ENCODE assay signal across 8 mouse cellular contexts in the genomic region with DNA sequence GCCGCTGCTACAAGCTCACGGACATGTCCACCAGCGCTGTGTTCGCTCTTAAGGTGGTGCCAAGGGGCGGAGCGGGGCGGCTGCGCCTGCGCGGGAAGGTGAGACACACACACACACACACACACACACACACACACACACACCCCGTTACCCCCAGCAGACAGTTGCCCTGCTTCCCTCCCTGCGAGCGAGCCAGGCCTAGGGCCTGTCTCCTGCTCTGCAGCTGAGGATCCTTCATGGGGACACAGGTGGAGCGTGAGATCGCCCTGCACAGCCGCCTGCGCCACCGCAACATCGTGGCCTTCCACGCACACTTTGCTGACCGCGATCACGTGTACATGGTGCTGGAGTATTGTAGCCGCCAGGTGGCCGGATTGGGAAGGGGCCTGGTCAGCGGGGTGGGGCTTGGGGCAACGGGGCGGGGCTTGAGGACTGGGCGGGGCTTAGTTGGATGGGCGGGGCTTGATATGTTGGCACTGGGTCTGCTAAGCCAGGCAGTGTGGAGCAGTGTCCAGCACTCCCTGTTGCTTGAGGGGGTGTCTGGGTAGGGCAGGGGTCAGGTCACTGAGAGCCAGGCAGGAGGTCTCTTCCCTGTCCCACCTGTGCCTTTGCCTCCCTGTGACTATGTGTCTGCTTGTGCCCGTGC. TPM values are rescaled to one million over a fixed set of nuclear protein-coding genes. Genes with fewer than 3 reads are reported as not detected.
A peak's percentile ranks its signal among the peaks of the same experiment; 100 is the strongest.
DNase-seq lines count a peak whose midpoint lies in the region; ATAC-seq and TF ChIP-seq lines count a peak whose summit lies in the region.

No protein-coding gene starts in this region.

- H3K27ac ChIP-seq in forebrain, embryonic 10.5 days: no peak overlapping the region
- H3K27ac ChIP-seq in kidney, adult 2 months (ENCODE audit: insufficient read depth, low read depth, low read length): no peak overlapping the region
- no peak overlapping the region for H3K27ac ChIP-seq in lung, embryonic 16.5 days (ENCODE audit: low read length)
- no peak overlapping the region for H3K27ac ChIP-seq in stomach, embryonic 16.5 days (ENCODE audit: low read length)

- H3K9me3 ChIP-seq in forebrain, embryonic 10.5 days: no peaks in the 10 kb centered on the region
- no peaks in the 10 kb centered on the region for H3K9me3 ChIP-seq in lung, embryonic 16.5 days (ENCODE audit: control insufficient read depth, low read length)
- H3K9me3 ChIP-seq in stomach, embryonic 16.5 days (replicated peaks; ENCODE audit: control insufficient read depth, low read length): no peaks in the 10 kb centered on the region

- H3K9ac ChIP-seq in lung, embryonic 16.5 days (ENCODE audit: low read length): no peak overlapping the region
- H3K9ac ChIP-seq in stomach, embryonic 16.5 days (ENCODE audit: low read length): no peak overlapping the region

- H3K36me3 ChIP-seq in forebrain, embryonic 10.5 days (replicated peaks): no peaks in the 10 kb centered on the region
- no peaks in the 10 kb centered on the region for H3K36me3 ChIP-seq in kidney, adult 2 months (ENCODE audit: control insufficient read depth, insufficient read depth, low read length)
- H3K36me3 ChIP-seq in lung, embryonic 16.5 days (ENCODE audit: control insufficient read depth, insufficient read depth, low read length): no peaks in the 10 kb centered on the region
- no peaks in the 10 kb centered on the region for H3K36me3 ChIP-seq in stomach, embryonic 16.5 days (ENCODE audit: control insufficient read depth, insufficient read depth, low read length)

- no peak for TF ChIP-seq POLR2A in kidney, adult 2 months (IDR thresholded peaks at IDR 0.05; ENCODE audit: low read depth, low read length)

- H3K4me3 ChIP-seq in forebrain, embryonic 10.5 days: peak overlapping the region; percentile 37
- H3K4me3 ChIP-seq in kidney, adult 2 months (ENCODE audit: insufficient read depth, low read depth, low read length): peak overlapping the region; percentile 5; the same call in 1 of the 2 replicates
- H3K4me3 ChIP-seq in lung, embryonic 16.5 days (ENCODE audit: low read length): peak overlapping the region; percentile 31
- H3K4me3 ChIP-seq in stomach, embryonic 16.5 days (replicated peaks; ENCODE audit: low read length): peak overlapping the region; percentile 33

- peaks cover 32% of the 10 kb centered on the region for H3K4me1 ChIP-seq in forebrain, embryonic 10.5 days
- H3K4me1 ChIP-seq in kidney, adult 2 months (ENCODE audit: control insufficient read depth, insufficient read depth, low read length): no peaks in the 10 kb centered on the region
- peaks cover 4% of the 10 kb centered on the region; the same call in 1 of the 2 replicates for H3K4me1 ChIP-seq in lung, embryonic 16.5 days (replicated peaks; ENCODE audit: control insufficient read depth, insufficient read depth, low read length)
- peaks cover 22% of the 10 kb centered on the region for H3K4me1 ChIP-seq in stomach, embryonic 16.5 days (ENCODE audit: control insufficient read depth, insufficient read depth, low read length)

- TF ChIP-seq CTCF in kidney, adult 2 months (conservative IDR thresholded peaks at IDR 0.05; ENCODE audit: insufficient read depth, insufficient read length, low read depth, low read length): peak; percentile 28; the same call in 1 of the 2 replicates

- DNase-seq in ovary, postnatal 14 days (ENCODE audit: low spot score): peak; percentile 47
- DNase-seq in ovary, postnatal 36 days (ENCODE audit: low spot score): no peak
- DNase-seq in forebrain, embryonic 10.5 days (ENCODE audit: extremely low spot score, low spot score): no peak
- peak; percentile 77 for DNase-seq in kidney, adult 2 months
- no peak for DNase-seq in layer of hippocampus, adult 9-10 months (ENCODE audit: low spot score)
- DNase-seq in layer of hippocampus, postnatal 10 days (ENCODE audit: low spot score in 2 of 2): no peak

- 9% methylated on average over 30 of the region's 31 CpGs for WGBS in forebrain, embryonic 10.5 days
- 8% methylated on average over 31 of the region's 31 CpGs for WGBS in kidney, adult 2 months
- WGBS in lung, embryonic 16.5 days: 8% methylated on average over 27 of the region's 31 CpGs
- WGBS in stomach, embryonic 16.5 days: 8% methylated on average over 31 of the region's 31 CpGs

- H3K27me3 ChIP-seq in forebrain, embryonic 10.5 days (ENCODE audit: poor library complexity, severe bottlenecking): peaks cover 98% of the 10 kb centered on the region
- H3K27me3 ChIP-seq in kidney, adult 2 months (replicated peaks; ENCODE audit: control insufficient read depth, insufficient read depth, low read length): no peaks in the 10 kb centered on the region
- peaks cover 45% of the 10 kb centered on the region for H3K27me3 ChIP-seq in lung, embryonic 16.5 days (ENCODE audit: control insufficient read depth, insufficient read depth, low read depth, low read length)
- peaks cover 45% of the 10 kb centered on the region for H3K27me3 ChIP-seq in stomach, embryonic 16.5 days (ENCODE audit: control insufficient read depth, insufficient read depth, low read length)

- ATAC-seq in lung, embryonic 16.5 days (ENCODE audit: low read depth): peak; percentile 35; the same call in 1 of the 2 replicates
- peak; percentile 59 for ATAC-seq in stomach, embryonic 16.5 days (ENCODE audit: insufficient read depth, low FRiP score)

- peak overlapping the region; percentile 41 for H3K4me2 ChIP-seq in lung, embryonic 16.5 days (ENCODE audit: low read depth, low read length)
- H3K4me2 ChIP-seq in stomach, embryonic 16.5 days (ENCODE audit: low read depth, low read length): peak overlapping the region; percentile 51

RNA-seq across cellular contexts. Expression of gene Plk5, which starts 1.9 kb away (rescaled TPM):
- 0.43 and 0.71 TPM in 2 replicates for polyA plus RNA-seq in forebrain, embryonic 10.5 days (2016; fragmentation: Nextera tagmentation; extraction: Ambion mirVana)
- polyA plus RNA-seq in kidney, adult 2 months (2012; rRNA removed): 1.8 and 2.0 TPM in 2 replicates
- 0.48 and 0.52 TPM in 2 replicates for polyA plus RNA-seq in lung, embryonic 16.5 days (2015; fragmentation: Nextera tagmentation; extraction: Ambion mirVana)
- 0.14 and 0.61 TPM in 2 replicates for polyA plus RNA-seq in stomach, embryonic 16.5 days (2015; fragmentation: Nextera tagmentation; extraction: Ambion mirVana)
- 1 to 10 TPM; 1.7 to 3.8 TPM for total RNA-seq in layer of hippocampus, postnatal 10 days (2021)

RNA-seq across cellular contexts. Expression of gene Adamtsl5, which starts 9.9 kb away (rescaled TPM):
- polyA plus RNA-seq in forebrain, embryonic 10.5 days (2016; fragmentation: Nextera tagmentation; extraction: Ambion mirVana): 0.27 and 0.54 TPM in 2 replicates
- polyA plus RNA-seq in kidney, adult 2 months (2012; rRNA removed): 5.5 and 7.4 TPM in 2 replicates
- polyA plus RNA-seq in lung, embryonic 16.5 days (2015; fragmentation: Nextera tagmentation; extraction: Ambion mirVana): 4.1 and 8.3 TPM in 2 replicates
- 22.0 and 24.0 TPM in 2 replicates for polyA plus RNA-seq in stomach, embryonic 16.5 days (2015; fragmentation: Nextera tagmentation; extraction: Ambion mirVana)
- total RNA-seq in layer of hippocampus, postnatal 10 days (2021): 1 to 10 TPM in 1 of 2 experiments, under 1 TPM in 1; 0.75 to 1.2 TPM

RNA-seq across cellular contexts. Expression of gene Reep6, which starts 28.4 kb away (rescaled TPM):
- polyA plus RNA-seq in forebrain, embryonic 10.5 days (2016; fragmentation: Nextera tagmentation; extraction: Ambion mirVana): 7.7 and 9.1 TPM in 2 replicates
- polyA plus RNA-seq in kidney, adult 2 months (2012; rRNA removed): 24.7 and 25.1 TPM in 2 replicates
- 15.6 and 17.0 TPM in 2 replicates for polyA plus RNA-seq in lung, embryonic 16.5 days (2015; fragmentation: Nextera tagmentation; extraction: Ambion mirVana)
- polyA plus RNA-seq in stomach, embryonic 16.5 days (2015; fragmentation: Nextera tagmentation; extraction: Ambion mirVana): 45.2 and 51.1 TPM in 2 replicates
- 10 to 100 TPM; 10.3 to 11.6 TPM for total RNA-seq in layer of hippocampus, postnatal 10 days (2021)

RNA-seq across cellular contexts. Expression of gene Pcsk4, which starts 28.8 kb away (rescaled TPM):
- polyA plus RNA-seq in forebrain, embryonic 10.5 days (2016; fragmentation: Nextera tagmentation; extraction: Ambion mirVana): 5.7 and 6.7 TPM in 2 replicates
- polyA plus RNA-seq in kidney, adult 2 months (2012; rRNA removed): 9.1 and 12.2 TPM in 2 replicates
- polyA plus RNA-seq in lung, embryonic 16.5 days (2015; fragmentation: Nextera tagmentation; extraction: Ambion mirVana): 4.2 and 4.3 TPM in 2 replicates
- 3.7 and 4.4 TPM in 2 replicates for polyA plus RNA-seq in stomach, embryonic 16.5 days (2015; fragmentation: Nextera tagmentation; extraction: Ambion mirVana)
- 1 to 10 TPM; 7.1 to 8.0 TPM for total RNA-seq in layer of hippocampus, postnatal 10 days (2021)

RNA-seq across cellular contexts. Expression of gene Mex3d, which starts 29.3 kb away (rescaled TPM):
- polyA plus RNA-seq in forebrain, embryonic 10.5 days (2016; fragmentation: Nextera tagmentation; extraction: Ambion mirVana): 6.8 and 7.0 TPM in 2 replicates
- polyA plus RNA-seq in kidney, adult 2 months (2012; rRNA removed): 7.9 and 11.9 TPM in 2 replicates
- polyA plus RNA-seq in lung, embryonic 16.5 days (2015; fragmentation: Nextera tagmentation; extraction: Ambion mirVana): 4.4 and 4.5 TPM in 2 replicates
- 3.0 and 4.1 TPM in 2 replicates for polyA plus RNA-seq in stomach, embryonic 16.5 days (2015; fragmentation: Nextera tagmentation; extraction: Ambion mirVana)
- total RNA-seq in layer of hippocampus, postnatal 10 days (2021): 10 to 100 TPM; 33.6 to 36.6 TPM

Comparison
In these comparisons a context has a peak if more than half of its experiments do, and no peak if none do; other contexts are left out.
1. DNase-seq: peak in ovary, postnatal 14 days (single experiment) and kidney, adult 2 months (single experiment); none in ovary, postnatal 36 days (single experiment), forebrain, embryonic 10.5 days (single experiment), layer of hippocampus, adult 9-10 months (single experiment) and layer of hippocampus, postnatal 10 days (0 of 2).
2. Peak in every context shown above with its lines, with median percentiles within 50 percentile points of each other: H3K4me3 ChIP-seq.